Mouse (Mus musculus): ENCODE results near the gene Ppm1e. TPM values are rescaled to one million over a fixed set of nuclear protein-coding genes. Genes with fewer than 3 reads are reported as not detected.

Gene Ppm1e
- 4.9 and 5.4 TPM in 2 replicates for polyA plus RNA-seq (2015; fragmentation: Nextera tagmentation; extraction: Ambion mirVana)

- Histone ChIP-seq H3K36me3 (ENCODE audit: control insufficient read depth, insufficient read depth) (no peaks in the 10 kb centered on the region), H3K27me3 (ENCODE audit: control insufficient read depth, insufficient read depth, low read length) (peaks cover 6% of the 10 kb centered on the region; the same call in 1 of the 2 replicates), H3K27ac (ENCODE audit: low read length) (peak within 1 kb of the TSS; percentile 68), H3K4me3 (ENCODE audit: low read length) (peak within 1 kb of the TSS; percentile 86), H3K4me2 (ENCODE audit: low read depth, low read length) (peak within 1 kb of the TSS; percentile 78), H3K4me1 (ENCODE audit: control insufficient read depth, insufficient read depth, low read length) (peaks cover 7% of the 10 kb centered on the region; the same call in 1 of the 2 replicates), H3K9ac (ENCODE audit: low read length) (peak within 1 kb of the TSS; percentile 84), H3K9me3 (replicated peaks; ENCODE audit: control insufficient read depth, low read length) (peaks cover 5% of the 10 kb centered on the region; the same call in 1 of the 2 replicates)
- ATAC-seq (replicated peaks; ENCODE audit: extremely low read depth, insufficient read depth, low FRiP score), result peak; percentile 96
- under 1% methylated on average over 93 of the region's 104 CpGs for WGBS
These were observed at the start of gene Ppm1e for GRCm38 (mm10) chr11:87358331-87359261. Ppm1e (minus strand) TSS chr11:87359023.

GRCm38 (mm10) chr11:87404876-87405275 lies 46.1 kb upstream of the Ppm1e start, which contains the start of the genes Rad51c and Tex14:
Rad51c (minus strand) TSS chr11:87404954.
Tex14 (plus strand) TSS chr11:87405065.
- peak within 1 kb of the TSS; percentile 74 for H3K4me3 ChIP-seq (ENCODE audit: low read length)
- H3K4me1 ChIP-seq (ENCODE audit: control insufficient read depth, insufficient read depth, low read length), result peaks cover 4% of the 10 kb centered on the region
- no peaks in the 10 kb centered on the region for H3K9me3 ChIP-seq (replicated peaks; ENCODE audit: control insufficient read depth, low read length)
- WGBS, result 69% methylated on average over 27 of the region's 27 CpGs
- peak within 1 kb of the TSS; percentile 88 for H3K4me2 ChIP-seq (ENCODE audit: low read depth, low read length)
- ATAC-seq (replicated peaks; ENCODE audit: extremely low read depth, insufficient read depth, low FRiP score), result no peak
- H3K36me3 ChIP-seq (ENCODE audit: control insufficient read depth, insufficient read depth), result no peaks in the 10 kb centered on the region
- peak within 1 kb of the TSS; percentile 95 for H3K27ac ChIP-seq (ENCODE audit: low read length)
- H3K27me3 ChIP-seq (ENCODE audit: control insufficient read depth, insufficient read depth, low read length), result no peaks in the 10 kb centered on the region
- peak within 1 kb of the TSS; percentile 89 for H3K9ac ChIP-seq (ENCODE audit: low read length)

- ATAC-seq (replicated peaks; ENCODE audit: extremely low read depth, insufficient read depth, low FRiP score), result peak; percentile 97
- 1% methylated on average over 56 of the region's 58 CpGs for WGBS
These were observed 45.5 kb upstream of the Ppm1e start for GRCm38 (mm10) chr11:87404111-87404853.

GRCm38 (mm10) chr11:87398402-87398801 lies 39.6 kb upstream of the Ppm1e start:
- H3K4me2 ChIP-seq (ENCODE audit: low read depth, low read length), result no peak overlapping the region
- no peaks in the 10 kb centered on the region for H3K9me3 ChIP-seq (replicated peaks; ENCODE audit: control insufficient read depth, low read length)
- no peaks in the 10 kb centered on the region for H3K36me3 ChIP-seq (ENCODE audit: control insufficient read depth, insufficient read depth)
- no peak overlapping the region for H3K27ac ChIP-seq (ENCODE audit: low read length)
- 64% methylated on average over 2 of the region's 2 CpGs for WGBS
- no peak overlapping the region for H3K4me3 ChIP-seq (ENCODE audit: low read length)
- H3K27me3 ChIP-seq (ENCODE audit: control insufficient read depth, insufficient read depth, low read length), result no peaks in the 10 kb centered on the region
- no peaks in the 10 kb centered on the region for H3K4me1 ChIP-seq (ENCODE audit: control insufficient read depth, insufficient read depth, low read length)
- ATAC-seq (replicated peaks; ENCODE audit: extremely low read depth, insufficient read depth, low FRiP score), result no peak
- no peak overlapping the region for H3K9ac ChIP-seq (ENCODE audit: low read length)

More at GRCm38 (mm10) chr11:87404111-87404853, 45.5 kb upstream of the Ppm1e start:
- peak overlapping the region; percentile 89 for H3K9ac ChIP-seq (ENCODE audit: low read length)
- H3K4me1 ChIP-seq (ENCODE audit: control insufficient read depth, insufficient read depth, low read length), result peaks cover 4% of the 10 kb centered on the region
- peak overlapping the region; percentile 74 for H3K4me3 ChIP-seq (ENCODE audit: low read length)
- no peaks in the 10 kb centered on the region for H3K36me3 ChIP-seq (ENCODE audit: control insufficient read depth, insufficient read depth)
- H3K4me2 ChIP-seq (ENCODE audit: low read depth, low read length), result peak overlapping the region; percentile 88
- no peaks in the 10 kb centered on the region for H3K9me3 ChIP-seq (replicated peaks; ENCODE audit: control insufficient read depth, low read length)
- H3K27me3 ChIP-seq (ENCODE audit: control insufficient read depth, insufficient read depth, low read length), result no peaks in the 10 kb centered on the region
- H3K27ac ChIP-seq (ENCODE audit: low read length), result peak overlapping the region; percentile 95

GRCm38 (mm10) chr11:87393855-87394254 lies 35.0 kb upstream of the Ppm1e start:
- Histone ChIP-seq H3K4me2 (ENCODE audit: low read depth, low read length) (no peak overlapping the region), H3K4me1 (ENCODE audit: control insufficient read depth, insufficient read depth, low read length) (no peaks in the 10 kb centered on the region), H3K4me3 (ENCODE audit: low read length) (no peak overlapping the region), H3K27me3 (ENCODE audit: control insufficient read depth, insufficient read depth, low read length) (no peaks in the 10 kb centered on the region), H3K36me3 (ENCODE audit: control insufficient read depth, insufficient read depth) (no peaks in the 10 kb centered on the region), H3K9ac (ENCODE audit: low read length) (no peak overlapping the region), H3K27ac (ENCODE audit: low read length) (no peak overlapping the region), H3K9me3 (replicated peaks; ENCODE audit: control insufficient read depth, low read length) (no peaks in the 10 kb centered on the region)
- 16% methylated on average over 1 of the region's 1 CpGs for WGBS
- ATAC-seq (replicated peaks; ENCODE audit: extremely low read depth, insufficient read depth, low FRiP score), result no peak

- H3K27ac ChIP-seq (ENCODE audit: low read length), result no peak overlapping the region
- no peaks in the 10 kb centered on the region for H3K4me1 ChIP-seq (ENCODE audit: control insufficient read depth, insufficient read depth, low read length)
- H3K4me2 ChIP-seq (ENCODE audit: low read depth, low read length), result no peak overlapping the region
- H3K4me3 ChIP-seq (ENCODE audit: low read length), result no peak overlapping the region
- whole genome bisulfite sequencing, result 90% methylated on average over 1 of the region's 1 CpGs
- no peak for ATAC-seq (replicated peaks; ENCODE audit: extremely low read depth, insufficient read depth, low FRiP score)
- H3K9ac ChIP-seq (ENCODE audit: low read length), result no peak overlapping the region
- H3K9me3 ChIP-seq (replicated peaks; ENCODE audit: control insufficient read depth, low read length), result no peaks in the 10 kb centered on the region
- no peaks in the 10 kb centered on the region for H3K36me3 ChIP-seq (ENCODE audit: control insufficient read depth, insufficient read depth)
- H3K27me3 ChIP-seq (ENCODE audit: control insufficient read depth, insufficient read depth, low read length), result no peaks in the 10 kb centered on the region
These were observed 26.9 kb upstream of the Ppm1e start for GRCm38 (mm10) chr11:87385676-87386075.

- ATAC-seq (replicated peaks; ENCODE audit: extremely low read depth, insufficient read depth, low FRiP score), result no peak
- H3K4me3 ChIP-seq (ENCODE audit: low read length), result no peak overlapping the region
These were observed 25.7 kb upstream of the Ppm1e start for GRCm38 (mm10) chr11:87384551-87384950.

GRCm38 (mm10) chr11:87367865-87368580 lies 9.2 kb upstream of the Ppm1e start:
- no peak overlapping the region for H3K27ac ChIP-seq (ENCODE audit: low read length)
- WGBS, result 68% methylated on average over 9 of the region's 9 CpGs
- no peak overlapping the region for H3K4me3 ChIP-seq (ENCODE audit: low read length)
- no peak overlapping the region for H3K9ac ChIP-seq (ENCODE audit: low read length)
- H3K9me3 ChIP-seq (replicated peaks; ENCODE audit: control insufficient read depth, low read length), result peaks cover 4% of the 10 kb centered on the region; the same call in 1 of the 2 replicates
- H3K36me3 ChIP-seq (ENCODE audit: control insufficient read depth, insufficient read depth), result no peaks in the 10 kb centered on the region
- H3K4me1 ChIP-seq (ENCODE audit: control insufficient read depth, insufficient read depth, low read length), result no peaks in the 10 kb centered on the region
- H3K27me3 ChIP-seq (ENCODE audit: control insufficient read depth, insufficient read depth, low read length), result no peaks in the 10 kb centered on the region
- ATAC-seq (replicated peaks; ENCODE audit: extremely low read depth, insufficient read depth, low FRiP score), result no peak
- H3K4me2 ChIP-seq (ENCODE audit: low read depth, low read length), result no peak overlapping the region

More at GRCm38 (mm10) chr11:87384551-87384950, 25.7 kb upstream of the Ppm1e start:
- Histone ChIP-seq H3K4me1 (ENCODE audit: control insufficient read depth, insufficient read depth, low read length) (no peaks in the 10 kb centered on the region), H3K9me3 (replicated peaks; ENCODE audit: control insufficient read depth, low read length) (no peaks in the 10 kb centered on the region), H3K36me3 (ENCODE audit: control insufficient read depth, insufficient read depth) (0 out of 2 replicates have a peak, but pooled peaks cover 2% of the 10 kb centered on the region), H3K27ac (ENCODE audit: low read length) (no peak overlapping the region), H3K4me2 (ENCODE audit: low read depth, low read length) (no peak overlapping the region), H3K9ac (ENCODE audit: low read length) (no peak overlapping the region), H3K27me3 (ENCODE audit: control insufficient read depth, insufficient read depth, low read length) (no peaks in the 10 kb centered on the region)
- 88% methylated on average over 4 of the region's 4 CpGs for WGBS
